Mouse (Mus musculus) ES-Bruce4 (cell line): ENCODE measurements at regions not wholly inside any gene's neighbourhood (a gene's known extent, or its start where the extent isn't known, plus 50 kb on each side); places are given as distances from the start of the nearest gene placed in this dataset.

Experiments
- H3K27ac ChIP-seq: 2 replicates; pipeline ENCODE4 v1.5.1; 2012; ENCODE audit warnings: low read length, inconsistent platforms; ENCODE audit not compliant: insufficient read depth
- H3K27me3 ChIP-seq: 2 replicates; pipeline ENCODE4 v1.6.1; 2012; ENCODE audit warnings: mild to moderate bottlenecking, low read length, inconsistent platforms; ENCODE audit not compliant: control insufficient read depth, poor library complexity, insufficient read depth, severe bottlenecking
- H3K36me3 ChIP-seq: 2 replicates; pipeline ENCODE4 v1.6.1; 2012; ENCODE audit warnings: inconsistent platforms, mild to moderate bottlenecking, low read length, moderate library complexity; ENCODE audit not compliant: control insufficient read depth, poor library complexity, insufficient read depth, severe bottlenecking
- H3K4me1 ChIP-seq: one replicate; pipeline ENCODE4 v1.8.1; 2011; ENCODE audit warnings: low read length; ENCODE audit not compliant: control insufficient read depth, insufficient read depth
- H3K4me3 ChIP-seq: 2 replicates; pipeline ENCODE4 v1.5.1; 2011; ENCODE audit warnings: low read depth, mild to moderate bottlenecking, low read length
- H3K9ac ChIP-seq: 2 replicates; pipeline ENCODE4 v1.6.1; 2012; ENCODE audit warnings: low read depth, mild to moderate bottlenecking, inconsistent platforms; ENCODE audit not compliant: poor library complexity, severe bottlenecking
- H3K9me3 ChIP-seq: replicated peaks from 2 replicates; pipeline ENCODE4 v1.6.1; 2012; ENCODE audit warnings: mild to moderate bottlenecking, low read length, inconsistent platforms; ENCODE audit not compliant: control insufficient read depth, poor library complexity, insufficient read depth, severe bottlenecking
- CTCF ChIP-seq: IDR thresholded peaks from one replicate; pipeline ENCODE4 v1.8.1; 2011; ENCODE audit warnings: low read depth, low read length
- EP300 ChIP-seq: IDR thresholded peaks from 2 replicates; pipeline ENCODE4 v1.6.1; 2011; ENCODE audit warnings: low read depth, low read length; ENCODE audit not compliant: insufficient read depth
- POLR2A ChIP-seq: IDR thresholded peaks from one replicate; pipeline ENCODE4 v1.8.1; 2011; ENCODE audit warnings: low read length; ENCODE audit not compliant: insufficient read depth

GRCm38 (mm10) chr4:137216908-137217497, 60.3 kb upstream of the Wnt4 start:
- no peak for TF ChIP-seq POLR2A
- Histone ChIP-seq H3K4me1 (no peaks in the 10 kb centered on the region), H3K9ac (no peak overlapping the region), H3K9me3 (peaks cover 7% of the 10 kb centered on the region), H3K36me3 (no peaks in the 10 kb centered on the region), H3K27me3 (no peaks in the 10 kb centered on the region), H3K27ac (no peak overlapping the region), H3K4me3 (no peak overlapping the region)

GRCm38 (mm10) chr4:137214573-137214972, 62.7 kb upstream of the Wnt4 start:
- Histone ChIP-seq H3K9me3 (peaks cover 4% of the 10 kb centered on the region; the same call in 1 of the 2 replicates), H3K27me3 (no peaks in the 10 kb centered on the region)
- no peak for TF ChIP-seq EP300

GRCm38 (mm10) chr4:137212846-137213245, 64.4 kb upstream of the Wnt4 start:
- Histone ChIP-seq H3K4me1 (no peaks in the 10 kb centered on the region), H3K4me3 (no peak overlapping the region), H3K9me3 (no peaks in the 10 kb centered on the region), H3K9ac (no peak overlapping the region), H3K27me3 (no peaks in the 10 kb centered on the region), H3K36me3 (no peaks in the 10 kb centered on the region), H3K27ac (no peak overlapping the region)
- no peak for TF ChIP-seq POLR2A
- no peak for TF ChIP-seq EP300
- TF ChIP-seq CTCF = no peak

More at GRCm38 (mm10) chr4:137214573-137214972, 62.7 kb upstream of the Wnt4 start:
- no peak overlapping the region for H3K27ac ChIP-seq
- H3K4me3 ChIP-seq = no peak overlapping the region
- H3K36me3 ChIP-seq = no peaks in the 10 kb centered on the region
- H3K4me1 ChIP-seq = no peaks in the 10 kb centered on the region
- no peak overlapping the region for H3K9ac ChIP-seq

GRCm38 (mm10) chr4:137212106-137212505, 65.2 kb upstream of the Wnt4 start:
- H3K4me1 ChIP-seq = no peaks in the 10 kb centered on the region
- no peaks in the 10 kb centered on the region for H3K9me3 ChIP-seq
- no peak overlapping the region for H3K27ac ChIP-seq
- H3K4me3 ChIP-seq = no peak overlapping the region
- no peaks in the 10 kb centered on the region for H3K27me3 ChIP-seq
- no peak overlapping the region for H3K9ac ChIP-seq
- no peaks in the 10 kb centered on the region for H3K36me3 ChIP-seq
- TF ChIP-seq POLR2A (no peak), CTCF (no peak), EP300 (no peak)

GRCm38 (mm10) chr4:137211288-137211687, 66.0 kb upstream of the Wnt4 start:
- no peak overlapping the region for H3K4me3 ChIP-seq
- H3K27me3 ChIP-seq = no peaks in the 10 kb centered on the region
- no peak overlapping the region for H3K9ac ChIP-seq
- H3K36me3 ChIP-seq = no peaks in the 10 kb centered on the region
- H3K4me1 ChIP-seq = no peaks in the 10 kb centered on the region
- H3K9me3 ChIP-seq = no peaks in the 10 kb centered on the region
- H3K27ac ChIP-seq = no peak overlapping the region
- TF ChIP-seq POLR2A = no peak
- TF ChIP-seq EP300 = no peak
- TF ChIP-seq CTCF = no peak

GRCm38 (mm10) chr4:137210525-137210924, 66.8 kb upstream of the Wnt4 start:
- Histone ChIP-seq H3K4me3 (no peak overlapping the region), H3K4me1 (no peaks in the 10 kb centered on the region), H3K9me3 (no peaks in the 10 kb centered on the region), H3K27ac (no peak overlapping the region), H3K9ac (no peak overlapping the region), H3K27me3 (no peaks in the 10 kb centered on the region), H3K36me3 (no peaks in the 10 kb centered on the region)
- no peak for TF ChIP-seq POLR2A

GRCm38 (mm10) chr4:137200968-137201367, 76.3 kb upstream of the Wnt4 start:
- no peaks in the 10 kb centered on the region for H3K4me1 ChIP-seq
- TF ChIP-seq CTCF (no peak), EP300 (no peak), POLR2A (no peak)
- no peak overlapping the region for H3K4me3 ChIP-seq
- no peaks in the 10 kb centered on the region for H3K27me3 ChIP-seq
- no peak overlapping the region for H3K27ac ChIP-seq
- H3K9ac ChIP-seq = no peak overlapping the region
- H3K9me3 ChIP-seq = no peaks in the 10 kb centered on the region
- no peaks in the 10 kb centered on the region for H3K36me3 ChIP-seq
